Comparison of ENCODE assay signal across 8 mouse cellular contexts in genomic region chr2:26493021-26493781, GRCm38 (mm10). TPM values are rescaled to one million over a fixed set of nuclear protein-coding genes. Genes with fewer than 3 reads are reported as not detected.
DNase-seq lines count a peak whose midpoint lies in the region; ATAC-seq lines count a peak whose summit lies in the region.

No protein-coding gene starts in this region.

- H3K9me3 ChIP-seq in embryonic facial prominence, embryonic 10.5 days = no peaks in the 10 kb centered on the region
- no peaks in the 10 kb centered on the region for H3K9me3 ChIP-seq in hindbrain, embryonic 14.5 days (ENCODE audit: control insufficient read depth, low read length)
- H3K9me3 ChIP-seq in liver, embryonic 15.5 days (replicated peaks) = no peaks in the 10 kb centered on the region
- no peaks in the 10 kb centered on the region for H3K9me3 ChIP-seq in stomach, embryonic 14.5 days (ENCODE audit: control insufficient read depth, low read depth, low read length)

- peak overlapping the region; percentile 88 for H3K27ac ChIP-seq in embryonic facial prominence, embryonic 10.5 days (replicated peaks)
- peak overlapping the region; percentile 85 for H3K27ac ChIP-seq in hindbrain, embryonic 14.5 days
- peak overlapping the region; percentile 66 for H3K27ac ChIP-seq in liver, embryonic 15.5 days (replicated peaks)
- H3K27ac ChIP-seq in stomach, embryonic 14.5 days (ENCODE audit: low read length) = peak overlapping the region; percentile 17; the same call in 1 of the 2 replicates

- H3K9ac ChIP-seq in hindbrain, embryonic 14.5 days = peak overlapping the region; percentile 13; the same call in 1 of the 2 replicates
- H3K9ac ChIP-seq in liver, embryonic 15.5 days = no peak overlapping the region
- H3K9ac ChIP-seq in stomach, embryonic 14.5 days (replicated peaks; ENCODE audit: low read depth, low read length) = no peak overlapping the region

- H3K4me3 ChIP-seq in embryonic facial prominence, embryonic 10.5 days = peak overlapping the region; percentile 37
- no peak overlapping the region for H3K4me3 ChIP-seq in hindbrain, embryonic 14.5 days (replicated peaks; ENCODE audit: low read length)
- H3K4me3 ChIP-seq in liver, embryonic 15.5 days (replicated peaks) = no peak overlapping the region
- no peak overlapping the region for H3K4me3 ChIP-seq in stomach, embryonic 14.5 days (ENCODE audit: low read depth, low read length)

- H3K36me3 ChIP-seq in embryonic facial prominence, embryonic 10.5 days (replicated peaks) = peaks cover 45% of the 10 kb centered on the region
- H3K36me3 ChIP-seq in hindbrain, embryonic 14.5 days (replicated peaks; ENCODE audit: control insufficient read depth, insufficient read depth) = no peaks in the 10 kb centered on the region
- no peaks in the 10 kb centered on the region for H3K36me3 ChIP-seq in liver, embryonic 15.5 days (replicated peaks)
- no peaks in the 10 kb centered on the region for H3K36me3 ChIP-seq in stomach, embryonic 14.5 days (ENCODE audit: control insufficient read depth, insufficient read depth, low read length)

- no peaks in the 10 kb centered on the region for H3K27me3 ChIP-seq in embryonic facial prominence, embryonic 10.5 days (replicated peaks; ENCODE audit: low read depth, poor library complexity, severe bottlenecking)
- no peaks in the 10 kb centered on the region for H3K27me3 ChIP-seq in hindbrain, embryonic 14.5 days (ENCODE audit: control insufficient read depth, insufficient read depth, low read length)
- H3K27me3 ChIP-seq in liver, embryonic 15.5 days = no peaks in the 10 kb centered on the region
- H3K27me3 ChIP-seq in stomach, embryonic 14.5 days (ENCODE audit: control insufficient read depth, insufficient read depth, low read length) = no peaks in the 10 kb centered on the region

- H3K4me1 ChIP-seq in embryonic facial prominence, embryonic 10.5 days = peaks cover 100% of the 10 kb centered on the region
- H3K4me1 ChIP-seq in hindbrain, embryonic 14.5 days (replicated peaks; ENCODE audit: control insufficient read depth, insufficient read depth, low read length) = peaks cover 87% of the 10 kb centered on the region
- H3K4me1 ChIP-seq in liver, embryonic 15.5 days (replicated peaks) = peaks cover 63% of the 10 kb centered on the region
- H3K4me1 ChIP-seq in stomach, embryonic 14.5 days (ENCODE audit: control insufficient read depth, insufficient read depth, low read length) = peaks cover 77% of the 10 kb centered on the region

- peak; percentile 41 for DNase-seq in layer of hippocampus, adult 9-11 months
- DNase-seq in layer of hippocampus, adult 9-10 months (ENCODE audit: low spot score) = no peak
- DNase-seq in embryonic facial prominence, embryonic 10.5 days (ENCODE audit: low spot score) = peak; percentile 59
- DNase-seq in hindbrain, embryonic 14.5 days (ENCODE audit: low spot score) = no peak
- DNase-seq in urinary bladder, postnatal 36 days (ENCODE audit: low spot score in 2 of 2) = no peak
- no peak for DNase-seq in right cerebral cortex, postnatal 10 days (ENCODE audit: low spot score in 2 of 2)

- no peak; the same call in 1 of the 2 replicates for ATAC-seq in hindbrain, embryonic 14.5 days (ENCODE audit: low FRiP score)
- 0 out of 2 replicates have a peak, but pooled peaks have one; percentile 29 for ATAC-seq in liver, embryonic 15.5 days (ENCODE audit: insufficient read depth)
- no peak for ATAC-seq in stomach, embryonic 14.5 days (ENCODE audit: insufficient number of reproducible peaks, insufficient read depth, low FRiP score, low read depth)

- peak overlapping the region; percentile 37 for H3K4me2 ChIP-seq in hindbrain, embryonic 14.5 days (replicated peaks)
- H3K4me2 ChIP-seq in liver, embryonic 15.5 days = peak overlapping the region; percentile 30
- H3K4me2 ChIP-seq in stomach, embryonic 14.5 days (replicated peaks; ENCODE audit: low read depth, low read length) = 0 out of 2 replicates have a peak overlapping the region, but pooled peaks have one; percentile 7

- 24% methylated on average over 9 of the region's 9 CpGs for WGBS in embryonic facial prominence, embryonic 10.5 days
- 31% methylated on average over 9 of the region's 9 CpGs for WGBS in hindbrain, embryonic 14.5 days
- 15% methylated on average over 9 of the region's 9 CpGs for WGBS in liver, embryonic 15.5 days (ENCODE audit: insufficient replicate concordance)
- 22% methylated on average over 9 of the region's 9 CpGs for WGBS in stomach, embryonic 14.5 days

RNA-seq across cellular contexts. Expression of gene Notch1, which starts 23.3 kb away (rescaled TPM):
- polyA plus RNA-seq in embryonic facial prominence, embryonic 10.5 days (2016; fragmentation: Nextera tagmentation; extraction: Ambion mirVana) = 17.1 and 20.3 TPM in 2 replicates
- 23.3 and 25.6 TPM in 2 replicates for polyA plus RNA-seq in hindbrain, embryonic 14.5 days (2014; fragmentation: Nextera tagmentation; extraction: Ambion mirVana)
- polyA plus RNA-seq in liver, embryonic 15.5 days (2015; fragmentation: Nextera tagmentation; extraction: Ambion mirVana) = 2.8 and 3.1 TPM in 2 replicates
- 29.5 and 31.7 TPM in 2 replicates for polyA plus RNA-seq in stomach, embryonic 14.5 days (2014; fragmentation: Nextera tagmentation; extraction: Ambion mirVana)

RNA-seq across cellular contexts. Expression of gene Sec16a, which starts 48.2 kb away (rescaled TPM):
- 30.4 and 32.1 TPM in 2 replicates for polyA plus RNA-seq in embryonic facial prominence, embryonic 10.5 days (2016; fragmentation: Nextera tagmentation; extraction: Ambion mirVana)
- 29.1 and 30.0 TPM in 2 replicates for polyA plus RNA-seq in hindbrain, embryonic 14.5 days (2014; fragmentation: Nextera tagmentation; extraction: Ambion mirVana)
- 8.8 and 9.6 TPM in 2 replicates for polyA plus RNA-seq in liver, embryonic 15.5 days (2015; fragmentation: Nextera tagmentation; extraction: Ambion mirVana)
- polyA plus RNA-seq in stomach, embryonic 14.5 days (2014; fragmentation: Nextera tagmentation; extraction: Ambion mirVana) = 33.4 and 37.7 TPM in 2 replicates

Comparison
In these comparisons a context has a peak if more than half of its experiments do, and no peak if none do; other contexts are left out.
1. DNase-seq: peak in layer of hippocampus, adult 9-11 months (single experiment) and embryonic facial prominence, embryonic 10.5 days (single experiment); none in layer of hippocampus, adult 9-10 months (single experiment), hindbrain, embryonic 14.5 days (single experiment), urinary bladder, postnatal 36 days (0 of 2) and right cerebral cortex, postnatal 10 days (0 of 2).
2. H3K27ac ChIP-seq: peak in every context shown above with its lines; median percentile 88 in embryonic facial prominence, embryonic 10.5 days; 85 in hindbrain, embryonic 14.5 days; 66 in liver, embryonic 15.5 days; 17 in stomach, embryonic 14.5 days.
3. Peak in every context shown above with its lines, with median percentiles within 50 percentile points of each other: H3K4me2 ChIP-seq.